Mouse (Mus musculus) spleen, postnatal 36 days (tissue): ENCODE measurements around the gene Fam131b.

ENCODE experiments used
- DNase-seq, 2 experiments: peaks; one replicate each; pipeline ENCODE4 v3.0.0; 2022; ENCODE audit warnings: low spot score in 2 of 2, mixed read lengths in 1 of 2

The Fam131b gene

DNA sequence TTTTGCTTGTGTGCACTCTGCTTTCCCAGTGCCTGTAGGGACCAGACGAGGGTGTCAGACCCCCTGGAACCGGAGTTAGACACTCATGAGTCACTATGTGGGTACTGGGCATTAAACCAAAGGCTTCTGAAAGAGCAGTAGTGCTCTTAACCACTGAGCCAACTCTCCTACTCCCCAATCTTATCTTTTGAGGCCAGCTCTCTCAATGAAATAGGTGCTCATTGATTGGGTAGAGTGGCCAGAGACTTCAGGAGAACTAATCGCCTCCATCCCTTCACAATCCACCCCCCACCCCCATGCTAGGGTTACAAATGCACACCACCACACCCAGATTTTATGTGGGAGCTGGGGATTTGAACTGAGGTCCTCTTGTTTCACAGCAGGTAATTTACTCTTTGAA is 4.3 kb upstream of the Fam131b start:
- no peak for DNase-seq

DNA sequence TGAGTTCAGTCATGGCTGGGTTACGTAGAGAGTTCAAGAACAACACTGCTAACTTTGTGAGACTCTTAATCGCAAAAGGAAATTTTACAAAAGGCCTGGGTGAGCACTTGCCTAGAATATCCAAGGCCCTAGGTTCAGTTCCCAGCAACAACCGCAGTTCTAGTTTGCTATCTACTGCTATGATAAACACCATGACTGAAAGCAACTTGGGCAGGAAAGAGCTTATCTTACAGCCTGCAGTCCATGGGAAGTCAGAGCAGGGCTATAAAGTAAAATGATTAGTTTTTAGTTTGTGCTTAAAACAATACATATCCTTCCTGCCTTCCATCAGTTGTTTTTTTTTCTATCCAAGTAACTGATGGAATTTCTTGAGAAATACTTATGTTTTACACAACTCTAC is 2.1 kb upstream of the Fam131b start:
- DNase-seq, result no peak

DNA sequence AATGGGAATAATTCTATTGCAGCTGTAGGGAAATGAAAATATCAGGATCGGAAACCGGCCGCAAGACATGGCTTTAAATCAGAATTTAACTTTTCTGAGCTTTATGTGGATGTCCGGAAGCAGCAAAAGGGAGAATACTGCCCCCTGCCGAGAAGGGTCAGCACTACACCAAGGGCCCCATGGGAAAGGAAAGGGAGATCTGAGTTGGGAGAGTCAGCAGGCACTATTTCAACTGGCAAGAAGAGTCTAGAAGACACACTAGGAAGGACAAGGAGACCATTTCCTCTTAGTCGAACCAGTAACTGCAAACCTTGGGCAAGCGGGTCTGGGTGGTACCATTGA is 796 bp upstream of the Fam131b start:
- DNase-seq, result peak; percentile 62 to 64

DNA sequence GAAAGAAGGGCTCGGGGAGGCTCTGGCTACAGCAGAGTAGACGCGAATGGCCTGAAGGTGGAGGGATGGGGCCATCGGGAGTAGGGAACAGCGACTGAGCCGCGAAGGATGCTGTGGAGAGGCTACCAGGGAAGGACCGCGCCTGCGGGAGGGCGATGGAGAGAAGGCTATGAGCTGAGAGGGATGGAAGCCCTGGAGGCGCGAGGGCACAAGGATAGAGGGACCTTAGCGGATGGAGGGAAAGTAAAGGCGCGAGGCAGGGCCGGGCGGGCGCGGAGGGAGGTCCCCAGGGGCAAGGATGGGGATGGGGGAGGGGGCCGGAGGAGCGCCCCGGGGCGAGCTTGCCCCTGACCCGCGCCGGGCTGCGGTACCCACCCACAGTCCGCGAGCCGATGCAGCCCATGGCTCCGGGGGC is 369 bp downstream of the Fam131b start:
- DNase-seq, result no peak

DNA sequence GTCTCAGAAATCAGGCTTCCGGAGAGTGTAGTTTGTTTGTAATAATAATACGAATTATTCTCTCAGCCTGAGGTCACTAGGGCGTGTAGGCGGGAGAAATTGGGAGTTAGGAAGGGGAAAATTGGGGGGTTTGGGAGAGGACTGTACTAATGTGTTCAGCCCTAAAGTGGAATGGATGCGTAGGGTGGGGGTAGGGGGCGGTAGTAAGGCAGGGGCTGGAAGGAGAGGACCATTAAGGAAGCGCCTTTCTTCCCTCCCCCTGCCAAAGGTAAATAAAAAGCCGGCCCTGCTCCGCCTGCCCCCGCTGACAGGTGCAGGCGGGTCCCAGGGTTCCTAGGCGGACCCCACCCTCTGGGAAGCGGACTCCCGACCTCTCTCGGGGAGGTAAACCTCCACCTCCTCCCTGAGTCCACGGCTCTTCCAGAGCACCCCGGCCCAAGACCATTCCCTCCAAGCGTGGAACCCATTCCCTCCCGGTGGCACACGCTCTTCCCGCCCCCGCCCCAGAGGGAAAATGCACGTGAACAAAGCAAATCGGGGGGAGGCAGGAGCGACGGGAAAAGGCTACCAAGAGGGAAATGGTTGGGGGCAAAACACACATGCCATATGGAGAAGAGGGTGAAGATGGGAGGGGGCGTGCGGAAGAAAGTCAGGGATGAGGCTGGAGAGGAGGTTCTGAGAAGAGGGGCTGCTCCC is 924 bp downstream of the Fam131b start:
- no peak for DNase-seq

DNA sequence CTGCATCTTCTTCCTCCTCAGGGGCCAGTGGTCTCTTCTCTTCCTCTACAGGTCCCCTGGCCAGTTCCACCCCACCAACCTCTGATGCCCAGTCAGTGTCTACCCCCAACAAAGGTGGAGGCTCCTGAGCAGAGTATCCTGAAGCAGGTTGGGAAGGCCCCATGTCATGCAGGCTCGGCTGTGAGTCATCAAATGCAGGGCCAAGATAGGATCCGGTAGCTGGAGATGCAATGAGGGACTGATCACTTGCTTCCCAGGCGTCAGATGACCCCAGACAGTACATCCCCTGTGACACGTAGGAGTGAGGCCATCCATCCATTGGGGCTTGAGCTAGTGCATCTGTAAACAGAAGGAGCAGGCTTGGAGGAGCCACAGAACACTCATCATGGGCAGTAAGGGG is 6.2 kb downstream of the Fam131b start:
- no peak for DNase-seq

DNA sequence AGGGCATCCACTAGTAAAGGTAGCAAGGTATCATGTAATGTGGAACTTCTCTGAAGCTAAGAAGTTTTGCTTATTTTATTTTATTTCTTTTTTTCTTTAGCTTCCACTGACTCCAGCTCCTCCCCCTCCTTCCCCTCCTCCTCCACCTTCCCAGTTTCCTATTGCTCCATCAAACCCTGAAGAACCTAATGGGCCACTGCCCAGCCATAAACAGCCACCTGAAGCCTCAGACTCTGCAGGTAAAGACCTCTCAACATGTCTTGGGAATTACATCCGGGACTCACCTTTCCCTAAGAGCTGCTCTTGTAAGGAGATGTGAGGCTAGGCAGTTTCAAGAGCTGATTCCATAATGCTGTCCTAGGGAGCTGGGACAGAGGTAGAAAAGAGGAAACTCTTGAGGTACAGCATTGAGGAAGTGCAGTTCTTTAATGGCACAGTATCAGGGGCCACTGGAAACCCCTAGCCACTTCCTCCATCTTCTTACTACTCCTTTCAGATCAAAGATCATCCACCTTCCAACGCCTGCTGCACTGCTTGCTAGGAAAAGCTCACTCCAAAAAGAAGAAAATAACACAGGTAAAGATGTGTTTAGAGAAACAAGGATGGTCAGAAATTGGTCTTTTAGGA is 13.9 kb downstream of the Fam131b start:
- DNase-seq, result peak in 1 of 2 experiments; percentile 7

DNA sequence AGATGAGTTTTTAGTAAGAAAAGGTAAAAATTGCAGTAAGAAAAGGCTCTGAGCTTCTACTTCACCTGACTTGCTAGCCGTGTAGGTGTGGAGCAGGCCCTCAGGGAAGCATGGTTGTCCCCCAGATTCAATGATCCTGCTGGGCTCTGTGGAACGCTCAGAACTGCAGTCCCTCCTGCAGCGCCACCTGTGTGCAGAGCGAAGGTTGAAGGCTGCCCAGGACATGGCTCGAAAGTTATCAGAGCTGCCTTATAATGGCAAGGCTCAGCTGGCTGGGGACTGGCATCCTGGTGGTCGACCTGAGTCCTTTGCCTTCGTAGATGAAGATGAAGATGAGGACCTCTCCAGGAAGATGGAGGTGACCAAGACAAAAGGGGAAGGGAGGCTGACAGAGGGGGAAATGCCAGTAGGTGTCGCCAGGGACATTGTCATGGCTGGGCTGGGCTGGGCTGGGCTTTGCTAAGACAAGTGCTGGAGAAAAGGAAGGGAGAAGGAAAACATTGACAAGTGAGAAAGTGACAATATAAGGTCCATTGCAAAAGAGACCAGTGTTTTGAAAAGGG is 14.5 kb downstream of the Fam131b start:
- no peak for DNase-seq

DNA sequence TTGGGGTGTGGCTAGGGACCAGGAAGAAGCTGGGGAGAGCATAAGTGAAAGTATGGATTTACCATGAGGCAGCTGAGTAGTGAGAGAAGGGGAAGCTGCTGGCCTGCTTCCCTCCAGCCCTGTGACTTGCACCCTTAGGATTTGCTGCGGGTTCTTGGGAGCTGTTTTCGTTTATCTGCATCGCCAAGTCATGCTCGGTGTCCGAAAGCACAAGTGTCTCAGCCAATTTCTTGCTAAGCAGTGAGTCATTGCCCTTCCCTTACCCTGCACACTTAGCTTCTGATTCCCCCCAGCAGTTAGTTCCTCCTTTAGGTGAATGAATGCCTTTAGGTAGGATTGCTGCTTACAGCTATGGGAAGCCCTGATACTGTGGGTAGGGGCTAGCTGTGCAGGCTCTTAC is 25.1 kb downstream of the Fam131b start:
- no peak for DNase-seq

DNA sequence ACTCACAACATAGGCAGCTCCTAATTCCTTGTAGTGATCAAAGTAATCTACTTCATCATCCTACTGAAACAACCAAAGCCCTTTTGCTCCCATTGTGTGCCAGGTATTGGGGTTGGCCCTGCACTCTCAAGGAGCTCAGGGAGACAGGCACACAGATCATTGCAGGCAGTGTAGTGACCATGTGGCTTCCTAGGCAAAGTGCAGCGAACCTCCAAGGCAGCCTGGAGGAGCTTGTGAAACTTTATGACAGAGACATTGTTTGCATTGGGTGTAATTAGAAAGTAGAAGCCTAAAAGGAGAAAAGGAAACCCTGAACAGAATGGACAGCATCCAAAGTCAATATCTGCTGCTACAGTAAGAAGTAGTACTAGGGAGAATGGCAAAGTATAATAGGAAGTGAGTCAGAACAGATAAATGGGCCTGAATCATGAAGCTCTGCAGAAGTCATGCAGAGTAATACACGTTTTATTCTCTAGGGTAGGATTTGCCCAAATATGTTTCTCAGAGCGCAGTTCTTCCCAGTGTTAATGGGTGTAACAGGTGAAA is 28.8 kb downstream of the Fam131b start:
- DNase-seq, result no peak

DNA sequence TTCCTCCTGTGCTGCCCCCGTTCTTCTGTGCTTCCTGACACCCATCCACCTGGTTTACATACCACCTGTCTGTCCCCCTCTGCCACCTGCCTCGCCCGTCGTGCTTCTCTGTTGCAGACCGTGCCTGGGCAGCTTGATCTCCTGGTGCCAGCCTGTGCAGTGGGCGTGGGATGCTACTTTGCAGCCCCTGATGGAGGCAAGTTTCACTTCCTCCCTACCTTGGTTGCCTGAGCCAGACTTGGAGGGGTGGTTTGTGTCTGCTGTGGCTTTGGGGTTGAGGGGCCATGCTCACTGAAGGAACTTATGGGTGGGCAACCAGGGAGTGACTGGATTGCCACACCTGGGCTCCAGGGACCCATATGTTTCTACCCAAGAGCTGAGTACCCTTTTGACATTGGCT is 31.1 kb downstream of the Fam131b start:
- peak; percentile 63 to 64 for DNase-seq

DNA sequence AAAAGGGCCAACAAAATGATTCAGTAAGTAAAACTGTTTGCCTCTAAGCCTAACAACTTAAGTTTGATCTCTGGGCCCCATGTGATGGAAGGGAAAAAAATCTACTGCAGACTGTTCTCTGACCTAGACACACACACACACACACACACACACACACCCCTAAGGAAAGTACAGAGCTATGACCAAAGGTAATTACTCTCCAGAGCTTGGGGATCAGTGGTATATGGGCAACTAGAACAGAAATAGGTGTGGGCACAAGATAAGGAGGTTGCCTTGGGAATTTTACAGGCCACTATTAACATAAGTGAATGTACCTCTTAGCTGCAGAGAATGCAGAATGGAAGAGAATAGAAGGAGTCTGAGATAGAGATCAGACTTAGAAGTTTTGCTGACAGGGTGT is 36.9 kb downstream of the Fam131b start:
- DNase-seq, result no peak

DNA sequence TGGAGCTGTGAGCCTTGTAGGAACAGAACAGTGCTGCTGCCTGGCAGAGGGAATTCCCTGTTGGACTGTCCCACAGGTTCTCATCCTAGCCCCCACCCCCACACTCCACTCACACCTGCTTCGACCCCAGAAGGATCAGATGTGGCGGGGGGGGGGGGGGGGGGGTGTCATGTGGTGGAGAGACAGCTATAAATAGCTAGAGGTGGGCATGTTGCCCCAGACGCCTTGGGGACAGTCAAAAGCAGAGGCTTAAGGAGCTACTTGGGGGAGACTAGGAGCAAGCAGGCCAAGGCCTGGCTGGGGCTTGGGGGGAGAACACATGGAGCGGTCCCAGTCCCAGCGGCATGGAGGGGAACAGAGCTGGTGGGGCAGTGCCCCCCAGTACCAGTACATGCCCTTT is 38.0 kb downstream of the Fam131b start, which contains the start of gene Clcn1:
Clcn1 (plus strand) TSS at position 238 of the 400 bp plus-strand sequence.
- DNase-seq, result no peak

DNA sequence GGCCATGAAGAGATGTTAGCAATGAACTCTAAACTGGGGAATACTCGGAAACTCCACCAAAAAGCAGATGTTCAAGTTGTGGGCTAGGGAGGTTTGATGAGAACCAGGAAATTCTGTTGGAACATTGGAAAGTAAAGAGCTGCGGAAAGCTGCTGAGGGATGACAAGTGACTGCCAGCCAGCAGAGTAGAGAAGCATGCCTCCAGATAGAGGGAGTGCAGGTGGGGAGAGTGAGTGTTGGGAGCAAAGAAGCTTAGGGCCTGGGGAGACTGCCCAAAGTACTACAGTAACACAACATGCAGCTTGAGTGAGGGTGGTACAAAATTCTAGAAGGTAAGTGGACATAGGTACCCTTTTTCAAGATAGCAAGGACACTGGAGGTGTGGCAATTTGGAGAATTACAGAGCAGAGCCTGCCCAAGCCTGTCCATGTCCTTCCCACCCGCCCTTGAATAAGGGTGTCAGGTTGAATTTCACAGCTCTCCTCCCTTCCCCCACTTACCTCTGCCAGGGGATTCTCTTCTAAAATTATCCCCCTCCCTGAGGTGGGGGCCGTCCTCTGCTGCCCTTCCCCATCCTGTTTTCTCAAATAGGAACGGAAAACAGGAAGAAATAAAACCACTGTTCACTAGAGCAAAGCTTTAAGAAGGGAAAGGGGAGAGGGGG is 41.4 kb downstream of the Fam131b start:
- peak in 1 of 2 experiments; percentile 7 for DNase-seq

DNA sequence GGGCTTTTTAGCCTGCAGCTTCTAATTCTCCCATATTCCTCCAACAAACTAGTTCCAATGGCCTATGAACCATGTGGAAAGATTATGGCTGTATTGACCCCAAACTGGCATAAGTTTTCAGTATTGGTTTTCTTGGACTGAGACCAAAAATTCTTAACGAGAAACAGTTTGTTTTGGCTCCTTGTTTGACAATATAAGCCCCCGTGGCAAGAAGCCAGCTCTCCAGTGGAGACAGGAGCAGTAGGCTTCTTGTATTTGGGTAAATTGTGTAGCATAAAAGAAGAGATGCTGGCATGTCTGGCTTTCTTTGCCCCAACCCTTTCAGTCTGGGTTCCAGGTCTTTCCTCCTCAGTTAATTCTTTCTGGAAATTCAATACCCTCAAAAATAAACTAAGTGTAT is 48.3 kb downstream of the Fam131b start:
- no peak for DNase-seq

DNA sequence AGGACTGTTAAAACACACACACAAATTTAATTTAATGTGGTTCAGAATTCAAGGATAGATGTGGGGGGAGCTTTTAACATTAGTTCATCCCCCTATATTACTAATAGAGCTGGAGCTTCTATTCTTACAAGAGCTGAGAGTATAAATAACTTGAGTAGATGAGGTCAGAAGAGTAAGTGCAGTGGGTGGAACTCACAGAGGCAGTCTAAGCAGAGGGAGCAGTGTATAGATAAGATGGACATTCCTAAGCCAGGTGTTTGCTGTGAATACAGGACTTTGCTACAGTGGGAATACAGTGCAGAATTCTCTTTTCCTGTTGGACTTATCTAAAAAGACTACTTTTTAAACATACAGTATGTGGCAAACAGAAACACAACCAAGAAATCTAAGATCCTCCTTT is 53.6 kb downstream of the Fam131b start:
- DNase-seq, result no peak

DNA sequence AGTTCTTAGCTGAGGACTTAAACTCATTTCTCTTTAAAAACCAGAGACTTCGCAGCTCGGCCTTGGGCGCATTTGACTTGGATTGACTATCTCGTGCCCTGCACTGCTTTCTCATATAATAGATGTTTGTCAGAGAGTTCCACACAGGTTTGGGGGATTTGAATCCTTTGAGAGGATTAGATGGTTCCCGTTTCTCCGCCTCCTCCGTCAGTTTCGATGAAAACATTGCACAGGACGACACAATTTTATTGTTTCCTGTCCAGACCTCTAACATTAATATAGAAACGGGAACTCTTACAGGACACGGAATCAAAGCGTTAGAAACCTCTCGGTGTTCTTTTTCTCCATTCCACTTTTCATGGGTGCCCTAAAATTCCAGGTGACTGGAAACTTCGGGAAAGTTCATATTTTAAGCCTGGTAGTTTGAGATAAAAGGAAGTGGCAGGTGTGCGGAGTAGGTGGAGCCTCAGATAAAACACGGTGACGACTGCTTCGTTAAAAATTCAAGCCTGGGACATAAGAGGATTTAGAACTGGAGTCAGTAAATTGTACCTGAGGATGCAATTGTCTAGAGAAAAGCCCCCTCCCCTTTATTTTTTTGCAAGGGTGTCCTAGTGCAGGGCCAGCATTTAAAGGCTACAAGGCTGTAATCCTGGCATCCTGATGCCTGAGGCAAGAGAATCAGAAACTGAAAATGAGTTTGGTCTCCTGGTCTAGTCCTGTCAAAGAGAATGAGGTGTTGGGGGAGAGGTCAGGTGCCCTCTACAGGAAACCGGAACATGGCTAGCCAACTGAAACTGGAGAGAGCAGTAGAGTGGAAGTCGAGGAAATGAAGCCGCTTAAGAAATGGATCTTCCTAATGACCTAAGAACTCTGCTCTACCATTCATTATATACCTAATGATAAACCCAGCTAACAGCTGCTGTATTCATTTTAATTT is 58.8 kb downstream of the Fam131b start:
- DNase-seq, result peak; percentile 33 to 58
